Mouse (Mus musculus): ENCODE results near the gene Pdk2. TPM values are rescaled to one million over a fixed set of nuclear protein-coding genes. Genes with fewer than 3 reads are reported as not detected.

The Pdk2 gene
- total and polyA plus RNA-seq, 3 experiments, result 3.9 to 40.3 (median 37.8) TPM

DNA sequence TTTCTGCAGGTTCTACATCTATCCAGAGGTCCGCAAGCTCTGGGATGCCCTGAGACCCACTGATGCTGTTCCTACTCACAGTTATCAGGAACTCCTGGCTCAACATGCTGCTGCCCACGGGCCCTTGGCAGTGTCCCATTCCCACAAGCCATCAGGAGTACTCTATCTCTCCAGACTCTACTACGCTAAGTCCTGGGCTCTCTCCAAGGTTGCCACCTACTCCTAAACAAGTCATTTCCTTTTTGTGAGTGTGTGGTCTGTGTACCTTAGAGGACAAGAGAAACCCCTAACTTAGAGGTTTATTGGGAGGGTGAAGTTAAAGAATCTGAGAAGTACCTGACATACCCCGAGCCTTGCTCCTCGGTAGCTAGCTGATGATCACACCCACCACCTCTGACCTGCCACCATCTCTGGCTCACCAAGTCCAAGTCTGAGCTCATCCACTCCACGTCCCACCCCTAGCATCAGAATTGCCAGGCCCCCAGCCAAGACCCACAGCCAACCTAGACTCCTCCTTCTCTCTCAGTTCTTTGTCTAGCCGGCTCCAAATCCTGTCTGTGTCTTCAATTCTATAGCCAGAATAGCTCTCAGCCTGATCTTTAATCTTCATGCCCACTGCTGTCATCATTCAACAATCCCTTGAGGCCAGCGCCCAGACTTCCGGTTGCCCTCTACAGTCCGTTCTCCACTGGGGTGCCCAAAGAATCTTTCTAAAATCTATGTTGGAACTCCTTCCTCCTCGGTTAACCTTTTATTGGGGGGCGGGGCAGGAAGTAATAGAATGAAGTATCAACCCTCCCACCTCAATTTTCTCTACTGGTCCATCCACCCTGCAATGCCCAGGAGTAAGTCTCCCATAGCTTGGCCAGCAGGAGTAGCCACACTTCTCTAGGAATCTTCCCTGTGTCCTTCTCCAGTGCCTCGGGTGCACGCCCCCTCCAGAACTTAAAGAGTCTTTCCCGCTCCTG lies 32.2 kb downstream of the Pdk2 start:
- H3K27me3 ChIP-seq (ENCODE audit: insufficient read depth, low read length), result no peaks in the 10 kb centered on the region
- H3K4me3 ChIP-seq (ENCODE audit: low read depth, low read length), result peak overlapping the region; percentile 83
- no peaks in the 10 kb centered on the region for H3K9me3 ChIP-seq (replicated peaks)
- DNase-seq (ENCODE audit: low spot score) (no peak), ATAC-seq (ENCODE audit: extremely low read depth, insufficient number of reproducible peaks, low FRiP score, poor library complexity, severe bottlenecking) (no peak)
- no peak for TF ChIP-seq GATA1 (IDR thresholded peaks at IDR 0.05; ENCODE audit: borderline replicate concordance, low read length)
- TF ChIP-seq POLR2AphosphoS5 (IDR thresholded peaks at IDR 0.05; ENCODE audit: insufficient replicate concordance, low read depth, low read length), result no peak; the same call in 1 of the 2 replicates
- no peak for TF ChIP-seq CTCF (IDR thresholded peaks at IDR 0.05; ENCODE audit: low read depth, low read length)
- TF ChIP-seq GATA2 (IDR thresholded peaks at IDR 0.05; ENCODE audit: borderline replicate concordance, low read depth, low read length), result no peak
- H3K4me1 ChIP-seq (ENCODE audit: insufficient read depth, low read depth, low read length), result peaks cover 87% of the 10 kb centered on the region
- peaks cover 46% of the 10 kb centered on the region for H3K36me3 ChIP-seq (replicated peaks)

- no peak for ATAC-seq (ENCODE audit: extremely low read depth, insufficient number of reproducible peaks, low FRiP score, poor library complexity, severe bottlenecking)
- Histone ChIP-seq H3K36me3 (replicated peaks) (peaks cover 48% of the 10 kb centered on the region), H3K4me3 (ENCODE audit: low read depth, low read length) (peak overlapping the region; percentile 46; the same call in 1 of the 2 replicates), H3K27me3 (ENCODE audit: insufficient read depth, low read length) (no peaks in the 10 kb centered on the region), H3K4me1 (ENCODE audit: insufficient read depth, low read depth, low read length) (peaks cover 89% of the 10 kb centered on the region), H3K9me3 (replicated peaks) (no peaks in the 10 kb centered on the region)
- DNase-seq (ENCODE audit: low spot score), result no peak
- TF ChIP-seq GATA1 (IDR thresholded peaks at IDR 0.05; ENCODE audit: borderline replicate concordance, low read length) (no peak), CTCF (IDR thresholded peaks at IDR 0.05; ENCODE audit: low read depth, low read length) (no peak), GATA2 (IDR thresholded peaks at IDR 0.05; ENCODE audit: borderline replicate concordance, low read depth, low read length) (no peak), POLR2AphosphoS5 (IDR thresholded peaks at IDR 0.05; ENCODE audit: insufficient replicate concordance, low read depth, low read length) (no peak; the same call in 1 of the 2 replicates), TAL1 (conservative IDR thresholded peaks at IDR 0.05; ENCODE audit: low read depth, low read length) (no peak)
These were observed 33.7 kb downstream of the Pdk2 start for GRCm38 (mm10) chr11:95007418-95007817.

DNA sequence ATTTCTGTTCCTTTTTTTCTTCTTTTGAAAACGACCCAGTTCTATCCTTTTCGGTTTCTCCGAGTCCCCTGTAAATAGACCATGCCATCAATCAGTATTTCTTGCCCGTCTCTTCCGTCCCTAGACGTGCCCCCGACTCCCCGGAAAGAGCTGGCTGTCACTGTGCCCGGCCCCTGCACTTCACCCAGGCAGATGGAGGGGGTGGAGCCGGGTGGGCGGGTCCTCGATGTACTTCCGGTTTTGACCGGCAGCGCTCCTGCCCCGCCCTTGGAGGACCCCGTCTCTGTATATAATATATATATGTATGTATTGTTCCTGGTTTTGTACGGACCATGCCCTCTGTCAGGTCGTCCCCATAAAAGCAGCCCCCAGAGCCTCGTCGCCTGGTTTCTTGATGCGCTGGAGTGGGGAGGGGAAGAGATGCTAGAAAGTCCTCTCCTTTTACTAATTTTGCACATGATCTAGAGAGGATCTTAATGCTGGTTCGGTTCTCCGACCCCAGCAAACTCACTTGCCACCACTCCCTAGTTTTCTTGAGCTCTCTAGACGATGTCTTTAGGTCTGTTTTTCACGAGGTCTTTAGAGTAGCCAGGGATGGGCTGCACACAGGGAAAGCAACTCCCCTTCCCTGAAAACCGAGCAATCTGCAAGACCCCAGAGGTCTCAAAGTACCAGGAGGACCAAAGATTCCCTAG lies 34.5 kb downstream of the Pdk2 start:
- TF ChIP-seq TAL1 (conservative IDR thresholded peaks at IDR 0.05; ENCODE audit: low read depth, low read length) (no peak), GATA1 (IDR thresholded peaks at IDR 0.05; ENCODE audit: borderline replicate concordance, low read length) (no peak), GATA2 (IDR thresholded peaks at IDR 0.05; ENCODE audit: borderline replicate concordance, low read depth, low read length) (no peak), POLR2AphosphoS5 (IDR thresholded peaks at IDR 0.05; ENCODE audit: insufficient replicate concordance, low read depth, low read length) (no peak), CTCF (IDR thresholded peaks at IDR 0.05; ENCODE audit: low read depth, low read length) (no peak)
- peaks cover 55% of the 10 kb centered on the region for H3K36me3 ChIP-seq (replicated peaks)
- DNase-seq (ENCODE audit: low spot score), result peak; percentile 89

GRCm38 (mm10) chr11:95006038-95006437 lies 35.1 kb downstream of the Pdk2 start:
- no peak for DNase-seq (ENCODE audit: low spot score)
- Histone ChIP-seq H3K4me3 (ENCODE audit: low read depth, low read length) (peak overlapping the region; percentile 56; the same call in 1 of the 2 replicates), H3K4me1 (ENCODE audit: insufficient read depth, low read depth, low read length) (peaks cover 88% of the 10 kb centered on the region), H3K27me3 (ENCODE audit: insufficient read depth, low read length) (no peaks in the 10 kb centered on the region), H3K36me3 (replicated peaks) (peaks cover 62% of the 10 kb centered on the region), H3K9me3 (replicated peaks) (no peaks in the 10 kb centered on the region)
- no peak for TF ChIP-seq GATA1 (IDR thresholded peaks at IDR 0.05; ENCODE audit: borderline replicate concordance, low read length)
- TF ChIP-seq TAL1 (conservative IDR thresholded peaks at IDR 0.05; ENCODE audit: low read depth, low read length), result no peak
- TF ChIP-seq GATA2 (IDR thresholded peaks at IDR 0.05; ENCODE audit: borderline replicate concordance, low read depth, low read length), result no peak
- no peak for TF ChIP-seq POLR2AphosphoS5 (IDR thresholded peaks at IDR 0.05; ENCODE audit: insufficient replicate concordance, low read depth, low read length)
- TF ChIP-seq CTCF (IDR thresholded peaks at IDR 0.05; ENCODE audit: low read depth, low read length), result no peak
- no peak for ATAC-seq (ENCODE audit: extremely low read depth, insufficient number of reproducible peaks, low FRiP score, poor library complexity, severe bottlenecking)

More for the DNA sequence above, 34.5 kb downstream of the Pdk2 start:
- Histone ChIP-seq H3K9me3 (replicated peaks) (no peaks in the 10 kb centered on the region), H3K4me1 (ENCODE audit: insufficient read depth, low read depth, low read length) (peaks cover 89% of the 10 kb centered on the region), H3K4me3 (ENCODE audit: low read depth, low read length) (peak overlapping the region; percentile 56; the same call in 1 of the 2 replicates), H3K27me3 (ENCODE audit: insufficient read depth, low read length) (no peaks in the 10 kb centered on the region)
- ATAC-seq (ENCODE audit: extremely low read depth, insufficient number of reproducible peaks, low FRiP score, poor library complexity, severe bottlenecking), result peak; percentile 46; the same call in 1 of the 2 replicates

GRCm38 (mm10) chr11:95004937-95005198 lies 36.3 kb downstream of the Pdk2 start:
- H3K4me1 ChIP-seq (ENCODE audit: insufficient read depth, low read depth, low read length), result peaks cover 98% of the 10 kb centered on the region
- no peak overlapping the region for H3K4me3 ChIP-seq (ENCODE audit: low read depth, low read length)
- ATAC-seq (ENCODE audit: extremely low read depth, insufficient number of reproducible peaks, low FRiP score, poor library complexity, severe bottlenecking) (no peak), DNase-seq (ENCODE audit: low spot score) (no peak)
- no peak for TF ChIP-seq GATA2 (IDR thresholded peaks at IDR 0.05; ENCODE audit: borderline replicate concordance, low read depth, low read length)
- no peak for TF ChIP-seq POLR2AphosphoS5 (IDR thresholded peaks at IDR 0.05; ENCODE audit: insufficient replicate concordance, low read depth, low read length)
- no peak for TF ChIP-seq TAL1 (conservative IDR thresholded peaks at IDR 0.05; ENCODE audit: low read depth, low read length)
- no peak for TF ChIP-seq GATA1 (IDR thresholded peaks at IDR 0.05; ENCODE audit: borderline replicate concordance, low read length)
- no peak for TF ChIP-seq CTCF (IDR thresholded peaks at IDR 0.05; ENCODE audit: low read depth, low read length)
- no peaks in the 10 kb centered on the region for H3K27me3 ChIP-seq (ENCODE audit: insufficient read depth, low read length)
- peaks cover 74% of the 10 kb centered on the region for H3K36me3 ChIP-seq (replicated peaks)
- H3K9me3 ChIP-seq (replicated peaks), result no peaks in the 10 kb centered on the region
